Mouse (Mus musculus) ES-Bruce4 (cell line): ENCODE measurements around the gene Tmem8. TPM values are rescaled to one million over a fixed set of nuclear protein-coding genes. Genes with fewer than 3 reads are reported as not detected.

Experiments used
- H3K27ac ChIP-seq: 2 replicates; pipeline ENCODE4 v1.5.1; 2012; ENCODE audit warnings: low read length, inconsistent platforms; ENCODE audit not compliant: insufficient read depth
- H3K27me3 ChIP-seq: 2 replicates; pipeline ENCODE4 v1.6.1; 2012; ENCODE audit warnings: mild to moderate bottlenecking, low read length, inconsistent platforms; ENCODE audit not compliant: control insufficient read depth, poor library complexity, insufficient read depth, severe bottlenecking
- H3K36me3 ChIP-seq: 2 replicates; pipeline ENCODE4 v1.6.1; 2012; ENCODE audit warnings: inconsistent platforms, mild to moderate bottlenecking, low read length, moderate library complexity; ENCODE audit not compliant: control insufficient read depth, poor library complexity, insufficient read depth, severe bottlenecking
- H3K4me1 ChIP-seq: one replicate; pipeline ENCODE4 v1.8.1; 2011; ENCODE audit warnings: low read length; ENCODE audit not compliant: control insufficient read depth, insufficient read depth
- H3K4me3 ChIP-seq: 2 replicates; pipeline ENCODE4 v1.5.1; 2011; ENCODE audit warnings: low read depth, mild to moderate bottlenecking, low read length
- H3K9ac ChIP-seq: 2 replicates; pipeline ENCODE4 v1.6.1; 2012; ENCODE audit warnings: low read depth, mild to moderate bottlenecking, inconsistent platforms; ENCODE audit not compliant: poor library complexity, severe bottlenecking
- H3K9me3 ChIP-seq: replicated peaks from 2 replicates; pipeline ENCODE4 v1.6.1; 2012; ENCODE audit warnings: mild to moderate bottlenecking, low read length, inconsistent platforms; ENCODE audit not compliant: control insufficient read depth, poor library complexity, insufficient read depth, severe bottlenecking
- CTCF ChIP-seq: IDR thresholded peaks from one replicate; pipeline ENCODE4 v1.8.1; 2011; ENCODE audit warnings: low read depth, low read length
- EP300 ChIP-seq: IDR thresholded peaks from 2 replicates; pipeline ENCODE4 v1.6.1; 2011; ENCODE audit warnings: low read depth, low read length; ENCODE audit not compliant: insufficient read depth
- POLR2A ChIP-seq: IDR thresholded peaks from one replicate; pipeline ENCODE4 v1.8.1; 2011; ENCODE audit warnings: low read length; ENCODE audit not compliant: insufficient read depth
- polyA plus RNA-seq: library from polyadenylated mRNA; stranded (reverse); fragments of >200 nt; gene quantifications from 2 replicates; pipeline ENCODE4 v1.2.4, GENCODE M21; 2011; ENCODE audit warnings: low read depth; ENCODE audit not compliant: missing spikeins, insufficient read depth, insufficient read length

The Tmem8 gene
- polyA plus RNA-seq, 1 experiment: 15.6 TPM

DNA sequence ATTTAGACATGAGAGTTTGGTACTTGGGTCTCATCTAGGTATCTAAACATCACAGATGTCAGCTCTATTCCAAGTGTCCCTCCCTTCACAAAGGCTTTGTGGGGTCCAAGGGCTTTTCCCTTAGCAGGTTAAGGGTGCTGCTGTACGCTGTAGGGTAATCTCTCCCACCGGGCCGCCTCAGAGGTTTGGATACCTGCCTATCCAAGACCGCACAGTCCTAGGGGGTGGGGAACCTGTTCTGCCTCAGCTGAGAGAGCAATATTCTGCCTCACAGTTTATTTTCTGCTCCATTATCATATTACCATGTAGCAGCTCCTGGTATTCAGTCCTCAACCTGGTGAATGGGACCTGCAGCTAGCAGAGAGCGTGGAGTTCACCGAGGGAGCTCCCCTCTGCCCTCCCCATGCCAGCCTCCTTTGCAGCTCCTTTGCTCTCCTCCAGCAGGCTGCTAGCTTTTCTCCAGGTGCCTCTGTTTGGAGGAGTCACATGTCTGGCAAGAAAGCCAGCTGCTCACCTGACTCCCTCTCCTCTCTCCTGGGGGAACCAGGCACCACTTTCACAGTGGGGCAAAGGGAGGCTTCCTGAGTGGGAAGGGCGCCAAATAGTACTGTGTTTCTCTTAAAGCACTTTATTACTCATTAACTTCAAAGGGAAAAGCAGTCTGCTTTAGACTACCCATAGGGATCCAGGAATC lies 2.3 kb downstream of the Tmem8 start:
- H3K9me3 ChIP-seq: no peaks in the 10 kb centered on the region
- TF ChIP-seq POLR2A (no peak), EP300 (no peak), CTCF (no peak)
- no peak overlapping the region for H3K9ac ChIP-seq
- peaks cover 8% of the 10 kb centered on the region for H3K4me1 ChIP-seq
- H3K4me3 ChIP-seq: no peak overlapping the region
- H3K36me3 ChIP-seq: no peaks in the 10 kb centered on the region
- no peak overlapping the region for H3K27ac ChIP-seq
- no peaks in the 10 kb centered on the region for H3K27me3 ChIP-seq

DNA sequence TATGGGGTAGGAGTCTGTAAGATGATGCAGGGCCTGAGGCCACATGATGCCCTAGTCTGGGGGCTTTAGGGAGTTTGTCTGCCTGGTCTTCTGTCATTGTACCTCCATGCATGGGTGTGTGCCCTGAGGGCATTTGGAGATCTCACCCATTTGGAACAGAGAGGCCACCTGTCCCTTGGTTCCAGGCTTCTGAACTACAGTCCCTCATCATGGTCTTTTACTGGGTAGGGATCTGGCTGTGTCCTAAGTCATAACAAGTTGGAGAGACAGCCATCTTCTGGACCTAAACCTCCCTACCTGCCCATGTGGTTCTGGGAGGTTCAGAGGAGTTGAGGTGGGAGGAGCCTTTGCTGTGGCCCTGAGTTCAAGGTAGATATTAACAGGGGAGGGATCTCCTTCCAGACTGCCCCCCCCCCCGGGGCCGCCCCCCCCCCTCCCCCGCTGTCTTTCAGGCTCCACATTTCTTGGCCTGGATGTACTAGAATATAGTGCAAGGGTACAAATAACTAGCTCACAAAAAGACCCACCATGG lies 2.9 kb downstream of the Tmem8 start:
- H3K27ac ChIP-seq: no peak overlapping the region
- H3K36me3 ChIP-seq: no peaks in the 10 kb centered on the region
- no peaks in the 10 kb centered on the region for H3K27me3 ChIP-seq
- H3K9me3 ChIP-seq: no peaks in the 10 kb centered on the region
- H3K9ac ChIP-seq: no peak overlapping the region
- TF ChIP-seq CTCF: no peak
- no peak for TF ChIP-seq POLR2A
- TF ChIP-seq EP300: no peak
- H3K4me1 ChIP-seq: peaks cover 8% of the 10 kb centered on the region
- H3K4me3 ChIP-seq: no peak overlapping the region

DNA sequence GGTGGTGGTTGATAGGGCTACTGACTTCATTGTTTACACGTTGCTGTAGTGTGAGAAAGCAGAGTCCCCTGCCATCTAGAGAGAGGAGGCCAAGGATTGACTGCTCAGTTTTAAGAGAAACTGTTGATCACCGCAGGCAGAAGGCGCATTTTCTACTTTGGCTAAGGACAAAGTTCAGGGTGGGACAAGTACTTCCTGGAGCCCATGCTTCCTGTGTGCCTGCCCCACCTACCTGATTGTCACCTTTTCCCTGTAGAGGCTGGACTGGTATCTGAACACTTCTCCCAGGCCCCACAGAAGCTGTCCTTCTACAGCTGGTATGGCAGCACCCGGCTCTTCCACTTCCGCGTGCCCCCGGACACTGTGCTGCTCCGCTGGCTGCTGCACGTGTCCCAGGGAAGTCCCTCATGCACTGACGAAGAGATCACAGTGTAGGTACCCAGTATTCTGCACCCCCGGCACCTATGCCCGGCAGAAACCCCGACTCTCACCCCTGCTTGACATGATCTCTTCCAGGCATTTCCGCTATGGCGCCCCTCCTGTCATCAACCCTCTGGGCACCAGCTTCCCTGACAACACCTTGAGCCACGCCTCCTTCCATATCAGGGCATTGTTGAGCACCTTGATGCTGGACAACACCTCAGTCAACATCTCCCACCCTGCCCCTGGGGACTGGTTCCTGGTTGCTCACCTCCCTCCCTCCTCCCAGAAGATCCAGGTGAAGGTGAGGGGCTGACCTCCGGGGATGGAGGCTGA lies 3.6 kb downstream of the Tmem8 start:
- peaks cover 8% of the 10 kb centered on the region for H3K4me1 ChIP-seq
- no peaks in the 10 kb centered on the region for H3K36me3 ChIP-seq
- TF ChIP-seq CTCF: no peak
- TF ChIP-seq POLR2A: no peak
- H3K9me3 ChIP-seq: no peaks in the 10 kb centered on the region
- no peak overlapping the region for H3K4me3 ChIP-seq
- H3K27ac ChIP-seq: no peak overlapping the region
- no peak overlapping the region for H3K9ac ChIP-seq
- no peaks in the 10 kb centered on the region for H3K27me3 ChIP-seq

DNA sequence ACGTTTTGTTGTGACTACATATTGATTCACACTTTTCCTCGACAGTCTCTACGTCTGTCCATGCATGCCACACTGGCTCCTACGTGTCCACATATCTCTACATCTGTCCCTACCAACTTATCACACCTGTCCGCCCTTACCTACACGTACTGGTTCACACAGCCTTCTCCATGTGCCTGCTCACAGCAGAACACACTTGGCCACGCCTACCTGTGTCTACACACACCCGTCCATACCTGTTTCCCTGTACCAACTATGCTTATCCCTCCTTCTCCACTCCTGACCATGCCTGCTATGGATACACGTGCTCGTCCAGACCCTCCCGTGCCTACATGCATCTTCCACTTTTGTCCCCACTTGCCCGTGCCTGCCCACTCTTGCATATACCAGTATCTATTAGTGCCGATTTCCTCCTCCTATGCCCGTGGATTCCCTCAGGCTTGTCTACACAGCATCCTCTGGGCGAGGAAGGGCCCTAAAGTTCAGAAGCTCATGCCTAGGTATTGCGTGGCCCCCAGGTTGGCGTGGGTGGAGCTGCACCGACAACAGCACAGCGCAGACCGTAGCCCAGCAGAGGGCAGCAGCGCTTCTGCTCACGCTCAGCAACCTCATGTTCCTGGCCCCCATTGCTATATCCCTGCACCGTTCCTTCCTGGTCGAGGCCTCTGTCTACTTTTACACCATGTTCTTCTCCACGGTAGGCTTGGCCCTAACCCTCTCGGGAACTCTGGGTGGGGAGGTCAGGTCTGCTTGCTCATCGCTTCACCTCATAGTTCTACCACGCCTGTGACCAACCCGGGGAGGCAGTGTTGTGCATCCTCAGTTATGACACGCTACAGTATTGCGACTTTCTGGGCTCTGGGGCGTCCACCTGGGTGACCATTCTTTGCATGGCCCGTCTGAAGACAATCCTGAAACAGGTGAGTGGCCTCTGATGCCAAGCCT lies 6.9 kb downstream of the Tmem8 start:
- no peaks in the 10 kb centered on the region for H3K27me3 ChIP-seq
- no peaks in the 10 kb centered on the region for H3K9me3 ChIP-seq
- H3K9ac ChIP-seq: no peak overlapping the region
- no peak for TF ChIP-seq EP300
- TF ChIP-seq CTCF: peak; percentile 97
- TF ChIP-seq POLR2A: no peak
- no peak overlapping the region for H3K4me3 ChIP-seq
- H3K4me1 ChIP-seq: peaks cover 8% of the 10 kb centered on the region
- no peak overlapping the region for H3K27ac ChIP-seq
- peaks cover under 1% of the 10 kb centered on the region; the same call in 1 of the 2 replicates for H3K36me3 ChIP-seq

DNA sequence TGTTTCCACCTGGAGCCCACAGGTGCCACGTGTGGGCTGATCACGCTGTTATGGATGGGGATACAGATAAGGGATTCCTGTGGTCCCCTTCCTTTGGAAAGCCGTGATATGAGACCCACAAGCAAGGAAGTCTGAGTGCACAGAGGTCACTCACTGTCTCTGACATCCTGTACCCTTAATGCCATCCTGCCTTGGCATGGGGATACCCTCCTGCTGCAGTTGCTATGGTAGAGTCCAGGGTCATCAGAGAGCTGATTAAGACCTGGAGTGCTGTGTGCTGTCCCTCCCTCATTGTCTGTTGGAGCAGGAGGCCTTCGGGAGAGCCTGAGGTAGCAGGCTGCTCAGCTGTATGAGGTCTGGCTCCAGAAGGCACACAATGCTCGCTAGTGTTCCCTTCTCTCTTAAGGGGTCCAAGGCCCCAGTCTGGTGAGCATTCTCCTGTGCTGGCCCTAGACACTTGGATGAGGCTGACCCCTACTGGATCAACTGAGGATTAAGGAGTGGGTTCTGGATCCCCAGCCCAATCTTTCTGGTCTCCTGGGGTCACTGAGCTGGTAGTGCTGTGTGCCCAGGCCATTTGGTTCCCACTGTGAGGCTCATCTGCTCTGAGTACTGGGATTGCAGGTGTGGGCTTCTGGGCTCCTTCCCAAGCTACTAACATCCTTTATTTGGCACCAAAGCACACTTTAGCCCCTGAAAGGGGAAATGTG lies 9.5 kb downstream of the Tmem8 start:
- H3K9ac ChIP-seq: no peak overlapping the region
- no peaks in the 10 kb centered on the region for H3K9me3 ChIP-seq
- H3K27me3 ChIP-seq: no peaks in the 10 kb centered on the region
- H3K36me3 ChIP-seq: peaks cover 20% of the 10 kb centered on the region
- H3K4me3 ChIP-seq: no peak overlapping the region
- no peak overlapping the region for H3K27ac ChIP-seq
- no peak for TF ChIP-seq POLR2A
- no peak for TF ChIP-seq CTCF
- TF ChIP-seq EP300: no peak
- H3K4me1 ChIP-seq: peaks cover 4% of the 10 kb centered on the region
